Mouse (Mus musculus) spleen, adult 2 months (tissue): ENCODE measurements at regions not wholly inside any gene's neighbourhood (a gene's known extent, or its start where the extent isn't known, plus 50 kb on each side); places are given as distances from the start of the nearest gene placed in this dataset.

ENCODE experiments used
- CTCF ChIP-seq: fragments of 200-500 bp; IDR thresholded peaks from 2 replicates; pipeline ENCODE4 v1.5.1; 2011; ENCODE audit warnings: mild to moderate bottlenecking, inconsistent platforms; ENCODE audit not compliant: insufficient read depth, insufficient read length, insufficient replicate concordance; ENCODE audit errors: extremely low read depth
- POLR2A ChIP-seq: fragments of 200-500 bp; IDR thresholded peaks from 2 replicates; pipeline ENCODE4 v1.6.1; 2011; ENCODE audit warnings: low read depth, low read length, inconsistent platforms

DNA sequence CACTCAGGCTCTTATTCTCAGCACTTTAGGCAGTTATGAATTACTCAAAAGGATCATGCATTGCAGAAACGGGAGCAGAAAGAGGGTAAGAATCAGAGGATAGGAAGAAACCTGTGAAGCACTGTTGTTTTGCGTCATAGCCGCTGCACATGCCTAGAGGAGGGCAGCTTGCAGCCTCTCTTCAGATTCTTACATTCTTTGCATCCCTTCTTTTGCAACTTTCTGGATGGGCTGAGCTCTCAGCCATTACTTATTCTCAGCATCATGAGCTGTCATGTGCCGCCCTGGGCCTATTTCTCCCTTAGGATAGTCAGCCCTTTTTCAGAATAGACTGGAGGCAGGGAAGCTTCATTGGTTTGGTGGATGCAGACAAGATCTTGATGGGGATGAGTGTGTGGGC is 663.0 kb upstream of the 2610301B20Rik start:
- no peak for TF ChIP-seq CTCF
- TF ChIP-seq POLR2A: no peak
